Mouse (Mus musculus): ENCODE measurements around the gene Pdcd1lg2. TPM values are rescaled to one million over a fixed set of nuclear protein-coding genes. Genes with fewer than 3 reads are reported as not detected.

The Pdcd1lg2 gene
- polyA plus RNA-seq (2015; fragmentation: Illumina TruSeq; extraction: RNeasy Lipid Tissue Mini Kit (QIAGEN cat#74804); ENCODE audit: low read depth, low replicate concordance): not detected

GRCm38 (mm10) chr19:29410619-29411018 is at the start of gene Pdcd1lg2:
Pdcd1lg2 (plus strand) TSS chr19:29410919.

DNA sequence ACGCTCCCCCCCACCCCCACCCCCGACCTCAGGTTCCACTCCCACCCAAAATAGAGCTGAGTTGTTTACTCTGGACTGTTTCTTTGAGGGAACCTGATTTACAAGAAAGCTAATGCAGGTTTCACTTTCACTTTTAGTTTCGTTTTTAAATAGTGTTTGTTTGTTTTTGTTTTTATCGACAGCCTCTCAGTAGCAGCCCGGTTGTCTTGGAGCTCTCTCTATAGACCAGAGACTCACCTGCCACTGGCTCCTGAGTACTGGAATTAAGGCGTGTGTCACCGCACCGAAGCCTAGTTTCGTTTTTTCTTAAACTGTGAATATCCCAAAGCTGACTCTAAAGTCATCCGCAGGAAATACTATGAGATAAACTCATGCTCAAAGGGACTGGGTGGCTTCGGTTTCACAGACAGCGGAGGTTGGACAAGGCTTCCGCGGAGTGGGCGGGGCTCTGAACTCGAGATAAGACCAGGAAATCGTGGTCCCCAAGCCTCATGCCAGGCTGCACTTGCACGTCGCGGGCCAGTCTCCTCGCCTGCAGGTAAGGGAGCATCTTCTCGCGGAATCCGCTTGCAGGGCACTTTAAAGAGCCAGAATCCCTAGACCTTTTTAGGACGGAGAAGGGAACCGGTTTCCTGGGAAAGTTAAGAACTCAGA is 43.6 kb upstream of the Pdcd1lg2 start, which contains the start of the genes Plgrkt and Cd274:
Gene Plgrkt (minus strand): TSS at position 422 of the 654 bp plus-strand sequence.
Gene Cd274 (plus strand): TSS at position 487 of the 654 bp plus-strand sequence.

Other genes starting within 250 kb of the Pdcd1lg2 start
- gene Jak2, start 159.1 kb upstream of the Pdcd1lg2 start, polyA plus RNA-seq (2015; fragmentation: Illumina TruSeq; extraction: RNeasy Lipid Tissue Mini Kit (QIAGEN cat#74804); ENCODE audit: low read depth, low replicate concordance): 24.4 TPM
- gene Insl6, start 85.6 kb upstream of the Pdcd1lg2 start, polyA plus RNA-seq (2015; fragmentation: Illumina TruSeq; extraction: RNeasy Lipid Tissue Mini Kit (QIAGEN cat#74804); ENCODE audit: low read depth, low replicate concordance): 1.8 TPM
- 0.48 TPM for gene Rln1, start 76.2 kb upstream of the Pdcd1lg2 start, polyA plus RNA-seq (2015; fragmentation: Illumina TruSeq; extraction: RNeasy Lipid Tissue Mini Kit (QIAGEN cat#74804); ENCODE audit: low read depth, low replicate concordance)
- gene Plgrkt, start 43.5 kb upstream of the Pdcd1lg2 start, polyA plus RNA-seq (2015; fragmentation: Illumina TruSeq; extraction: RNeasy Lipid Tissue Mini Kit (QIAGEN cat#74804); ENCODE audit: low read depth, low replicate concordance): 42.6 TPM
- 1.7 TPM for gene Cd274, start 43.5 kb upstream of the Pdcd1lg2 start, polyA plus RNA-seq (2015; fragmentation: Illumina TruSeq; extraction: RNeasy Lipid Tissue Mini Kit (QIAGEN cat#74804); ENCODE audit: low read depth, low replicate concordance)
- gene Ric1, start 111.4 kb downstream of the Pdcd1lg2 start, polyA plus RNA-seq (2015; fragmentation: Illumina TruSeq; extraction: RNeasy Lipid Tissue Mini Kit (QIAGEN cat#74804); ENCODE audit: low read depth, low replicate concordance): 20.3 TPM
- 40.2 TPM for gene Ermp1, start 237.5 kb downstream of the Pdcd1lg2 start, polyA plus RNA-seq (2015; fragmentation: Illumina TruSeq; extraction: RNeasy Lipid Tissue Mini Kit (QIAGEN cat#74804); ENCODE audit: low read depth, low replicate concordance)